Mouse (Mus musculus): ENCODE results near the gene Slc27a1. TPM values are rescaled to one million over a fixed set of nuclear protein-coding genes. Genes with fewer than 3 reads are reported as not detected.

Gene Slc27a1
- polyA plus RNA-seq, 1 experiment = 28.6 TPM

- no peak overlapping the region for H3K27ac ChIP-seq (ENCODE audit: insufficient read depth, low read depth, low read length)
- WGBS = 100% methylated on average over 2 of the region's 2 CpGs
- no peaks in the 10 kb centered on the region for H3K27me3 ChIP-seq (ENCODE audit: control insufficient read depth, insufficient read depth, low read length)
- TF ChIP-seq POLR2A (IDR thresholded peaks at IDR 0.05; ENCODE audit: low read depth, low read length) (no peak), CTCF (IDR thresholded peaks at IDR 0.05; ENCODE audit: extremely low read depth, insufficient read length, insufficient replicate concordance, low read depth, low read length) (no peak)
- no peak overlapping the region for H3K4me3 ChIP-seq (ENCODE audit: low read depth, low read length)
- H3K36me3 ChIP-seq (ENCODE audit: control insufficient read depth, insufficient read depth, low read length) = peaks cover 54% of the 10 kb centered on the region
- H3K4me1 ChIP-seq (ENCODE audit: control insufficient read depth, insufficient read depth, insufficient read length, low read length) = no peaks in the 10 kb centered on the region
Observed at GRCm38 (mm10) chr8:71619786-71620185, 51.1 kb downstream of the Slc27a1 start.

DNA sequence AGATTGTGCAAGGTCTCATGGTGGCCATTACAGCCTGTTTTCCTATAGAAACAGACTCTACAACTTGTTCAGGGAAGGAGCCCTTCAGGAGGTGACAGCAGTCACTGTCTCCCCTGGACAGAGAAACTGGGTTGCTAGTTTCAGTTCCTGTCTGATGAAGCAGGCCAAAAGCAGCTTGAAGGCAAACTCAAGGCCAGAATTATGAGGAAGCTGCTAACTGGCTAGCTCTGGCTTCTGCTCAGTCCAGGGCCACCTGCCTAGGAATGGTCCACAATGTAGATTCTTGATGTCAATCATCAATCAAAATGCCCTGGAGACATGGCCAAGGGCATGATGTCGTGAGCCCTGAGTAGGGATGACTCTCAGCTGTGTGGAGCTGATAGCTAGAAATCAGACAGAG is 56.4 kb downstream of the Slc27a1 start:
- Histone ChIP-seq H3K36me3 (ENCODE audit: control insufficient read depth, insufficient read depth, low read length) (peaks cover 26% of the 10 kb centered on the region), H3K4me3 (ENCODE audit: low read depth, low read length) (no peak overlapping the region), H3K4me1 (ENCODE audit: control insufficient read depth, insufficient read depth, insufficient read length, low read length) (peaks cover 17% of the 10 kb centered on the region), H3K27me3 (ENCODE audit: control insufficient read depth, insufficient read depth, low read length) (no peaks in the 10 kb centered on the region; the same call in 1 of the 2 replicates), H3K27ac (ENCODE audit: insufficient read depth, low read depth, low read length) (no peak overlapping the region)
- 70% methylated on average over 1 of the region's 1 CpGs for WGBS
- no peak for TF ChIP-seq CTCF (IDR thresholded peaks at IDR 0.05; ENCODE audit: extremely low read depth, insufficient read length, insufficient replicate concordance, low read depth, low read length)
- no peak for TF ChIP-seq POLR2A (IDR thresholded peaks at IDR 0.05; ENCODE audit: low read depth, low read length)

- no peak overlapping the region for H3K4me3 ChIP-seq (ENCODE audit: low read depth, low read length)
- peaks cover 19% of the 10 kb centered on the region for H3K4me1 ChIP-seq (ENCODE audit: control insufficient read depth, insufficient read depth, insufficient read length, low read length)
- H3K27me3 ChIP-seq (ENCODE audit: control insufficient read depth, insufficient read depth, low read length) = no peaks in the 10 kb centered on the region; the same call in 1 of the 2 replicates
- no peak overlapping the region for H3K27ac ChIP-seq (ENCODE audit: insufficient read depth, low read depth, low read length)
- WGBS = 90% methylated on average over 9 of the region's 9 CpGs
- H3K36me3 ChIP-seq (ENCODE audit: control insufficient read depth, insufficient read depth, low read length) = peaks cover 18% of the 10 kb centered on the region
- TF ChIP-seq POLR2A (IDR thresholded peaks at IDR 0.05; ENCODE audit: low read depth, low read length) (no peak), CTCF (IDR thresholded peaks at IDR 0.05; ENCODE audit: extremely low read depth, insufficient read length, insufficient replicate concordance, low read depth, low read length) (no peak)
Observed at GRCm38 (mm10) chr8:71626753-71627152, 58.1 kb downstream of the Slc27a1 start.

DNA sequence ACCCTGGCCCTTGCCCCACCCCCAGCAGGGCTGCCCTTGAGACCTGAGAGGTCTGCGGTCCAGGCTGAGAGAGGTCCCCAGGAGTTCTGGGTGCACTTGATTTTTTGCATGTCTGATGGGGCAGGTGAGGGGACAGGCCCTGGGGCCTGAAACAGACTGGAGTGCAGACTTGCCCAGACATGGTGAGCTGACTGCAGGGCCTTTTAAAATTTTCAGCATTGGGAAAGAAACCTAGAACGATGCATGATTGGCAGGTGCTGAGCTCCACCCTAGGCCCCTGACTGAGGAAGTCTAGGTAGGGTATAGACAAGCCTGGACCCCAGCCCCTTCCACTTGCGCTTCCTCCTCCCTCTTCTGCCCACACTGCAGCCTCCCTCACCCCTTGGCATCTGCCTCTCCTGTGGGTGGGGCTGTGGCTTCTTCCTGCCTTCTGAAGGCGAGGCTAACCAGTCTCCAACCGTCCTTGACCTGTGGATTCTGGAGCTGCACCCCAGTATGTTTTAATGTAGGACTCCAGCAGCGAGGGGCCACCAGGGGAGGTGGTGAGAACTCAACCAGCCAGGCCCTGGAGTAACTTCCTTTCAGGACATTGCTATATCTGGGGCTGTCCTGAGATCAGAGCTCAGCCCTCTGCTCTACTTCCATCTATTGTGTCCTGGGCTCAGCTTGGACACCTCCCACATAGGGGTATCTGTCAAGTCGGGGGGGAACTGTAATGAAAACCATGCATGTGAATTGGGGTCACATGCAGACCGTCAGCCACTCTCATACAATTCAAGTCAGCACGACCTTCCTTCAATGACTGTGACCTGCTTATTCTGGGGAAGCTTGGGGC is 58.8 kb downstream of the Slc27a1 start:
- no peak overlapping the region for H3K4me3 ChIP-seq (ENCODE audit: low read depth, low read length)
- H3K27me3 ChIP-seq (ENCODE audit: control insufficient read depth, insufficient read depth, low read length) = no peaks in the 10 kb centered on the region; the same call in 1 of the 2 replicates
- peaks cover 19% of the 10 kb centered on the region for H3K4me1 ChIP-seq (ENCODE audit: control insufficient read depth, insufficient read depth, insufficient read length, low read length)
- TF ChIP-seq CTCF (IDR thresholded peaks at IDR 0.05; ENCODE audit: extremely low read depth, insufficient read length, insufficient replicate concordance, low read depth, low read length) (no peak), POLR2A (IDR thresholded peaks at IDR 0.05; ENCODE audit: low read depth, low read length) (no peak)
- 33% methylated on average over 9 of the region's 9 CpGs for WGBS
- no peak overlapping the region for H3K27ac ChIP-seq (ENCODE audit: insufficient read depth, low read depth, low read length)
- H3K36me3 ChIP-seq (ENCODE audit: control insufficient read depth, insufficient read depth, low read length) = peaks cover 14% of the 10 kb centered on the region

DNA sequence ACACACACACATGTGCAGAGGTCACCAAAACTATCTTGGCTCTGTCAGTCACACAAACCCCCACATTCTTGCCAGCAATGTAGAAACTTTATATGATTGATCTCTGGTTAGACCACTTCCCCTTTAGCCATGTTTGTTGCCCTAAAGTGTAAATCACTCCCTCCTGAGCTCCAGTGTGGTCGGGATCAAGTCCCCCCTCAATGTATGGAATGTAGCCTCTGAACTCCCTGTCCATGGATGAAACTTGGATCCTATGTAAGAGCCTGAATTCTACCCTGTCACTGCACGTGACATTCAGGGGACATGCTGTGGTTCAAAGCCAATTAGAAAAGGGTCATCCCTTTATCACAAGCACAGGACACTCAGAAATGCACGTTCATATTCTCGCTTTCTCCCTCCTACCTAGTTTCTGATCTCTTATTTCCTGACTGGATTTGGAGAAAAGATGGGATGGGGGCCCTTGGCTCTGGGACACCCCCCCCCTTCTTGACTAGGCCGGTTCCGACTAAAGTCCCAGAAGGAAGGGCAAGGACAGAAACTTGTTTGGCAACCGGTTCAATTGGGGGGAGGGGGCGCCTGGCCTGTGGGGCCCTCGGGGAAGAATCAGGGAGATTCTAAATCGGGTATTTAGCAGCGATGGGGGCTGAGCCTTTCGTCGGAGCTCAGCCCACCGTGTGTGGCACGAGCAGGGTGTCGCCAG is 59.9 kb downstream of the Slc27a1 start:
- Histone ChIP-seq H3K27me3 (ENCODE audit: control insufficient read depth, insufficient read depth, low read length) (no peaks in the 10 kb centered on the region; the same call in 1 of the 2 replicates), H3K4me3 (ENCODE audit: low read depth, low read length) (peak overlapping the region; percentile 62), H3K36me3 (ENCODE audit: control insufficient read depth, insufficient read depth, low read length) (0 out of 2 replicates have a peak, but pooled peaks cover 8% of the 10 kb centered on the region), H3K27ac (ENCODE audit: insufficient read depth, low read depth, low read length) (no peak overlapping the region), H3K4me1 (ENCODE audit: control insufficient read depth, insufficient read depth, insufficient read length, low read length) (peaks cover 19% of the 10 kb centered on the region)
- TF ChIP-seq CTCF (IDR thresholded peaks at IDR 0.05; ENCODE audit: extremely low read depth, insufficient read length, insufficient replicate concordance, low read depth, low read length) = no peak
- no peak for TF ChIP-seq POLR2A (IDR thresholded peaks at IDR 0.05; ENCODE audit: low read depth, low read length)
- 6% methylated on average over 16 of the region's 16 CpGs for WGBS

GRCm38 (mm10) chr8:71629096-71629697 is 60.5 kb downstream of the Slc27a1 start:
- WGBS = under 1% methylated on average over 55 of the region's 55 CpGs
- peaks cover 19% of the 10 kb centered on the region for H3K4me1 ChIP-seq (ENCODE audit: control insufficient read depth, insufficient read depth, insufficient read length, low read length)
- TF ChIP-seq CTCF (IDR thresholded peaks at IDR 0.05; ENCODE audit: extremely low read depth, insufficient read length, insufficient replicate concordance, low read depth, low read length) (peak; percentile 31; the same call in 1 of the 2 replicates), POLR2A (IDR thresholded peaks at IDR 0.05; ENCODE audit: low read depth, low read length) (no peak)
- H3K27me3 ChIP-seq (ENCODE audit: control insufficient read depth, insufficient read depth, low read length) = no peaks in the 10 kb centered on the region; the same call in 1 of the 2 replicates
- H3K36me3 ChIP-seq (ENCODE audit: control insufficient read depth, insufficient read depth, low read length) = 0 out of 2 replicates have a peak, but pooled peaks cover 7% of the 10 kb centered on the region
- H3K27ac ChIP-seq (ENCODE audit: insufficient read depth, low read depth, low read length) = no peak overlapping the region
- peak overlapping the region; percentile 62 for H3K4me3 ChIP-seq (ENCODE audit: low read depth, low read length)
